Mouse (Mus musculus) stomach, embryonic 14.5 days (tissue): Measurements from ENCODE around the gene Sirpb1b. TPM values are rescaled to one million over a fixed set of nuclear protein-coding genes. Genes with fewer than 3 reads are reported as not detected.
"Not testable (repeated sequence)": the region's sequence is repeated elsewhere in the genome, so short reads cannot be mapped to it uniquely, and the experiment has no call there.

Experiments used
- ATAC-seq: fragments of 200-750 bp; cut with Nextera tagmentation; 2 replicates; pipeline ENCODE4 v1.8.0; 2017; ENCODE audit warnings: low read depth, moderate TSS enrichment; ENCODE audit not compliant: insufficient number of reproducible peaks, insufficient read depth, low FRiP score
- H3K27ac ChIP-seq: fragments of 300-500 bp; sonication (generic); 2 replicates; pipeline ENCODE4 v1.5.1; 2014; ENCODE audit warnings: mild to moderate bottlenecking, low read length, moderate library complexity, mixed read lengths
- H3K27me3 ChIP-seq: fragments of 300-500 bp; sonication (generic); 2 replicates; pipeline ENCODE4 v1.6.1; 2014; ENCODE audit warnings: low read length, control low read depth, mixed read lengths; ENCODE audit not compliant: control insufficient read depth, insufficient read depth
- H3K36me3 ChIP-seq: fragments of 300-500 bp; sonication (generic); 2 replicates; pipeline ENCODE4 v1.6.1; 2014; ENCODE audit warnings: mild to moderate bottlenecking, control low read depth, low read length, moderate library complexity, mixed read lengths; ENCODE audit not compliant: control insufficient read depth, insufficient read depth
- H3K4me1 ChIP-seq: fragments of 300-500 bp; sonication (generic); 2 replicates; pipeline ENCODE4 v1.6.1; 2014; ENCODE audit warnings: low read length, control low read depth, mixed read lengths; ENCODE audit not compliant: control insufficient read depth, insufficient read depth
- H3K4me2 ChIP-seq: fragments of 300-500 bp; sonication (generic); replicated peaks from 2 replicates; pipeline ENCODE4 v1.6.1; 2014; ENCODE audit warnings: low read depth, low read length, control low read depth
- H3K4me3 ChIP-seq: fragments of 300-500 bp; sonication (generic); 2 replicates; pipeline ENCODE4 v1.5.1; 2014; ENCODE audit warnings: low read depth, low read length, control low read depth
- H3K9ac ChIP-seq: fragments of 300-500 bp; sonication (generic); replicated peaks from 2 replicates; pipeline ENCODE4 v1.6.1; 2014; ENCODE audit warnings: low read depth, mild to moderate bottlenecking, control low read depth, low read length, moderate library complexity, mixed read lengths
- H3K9me3 ChIP-seq: fragments of 300-500 bp; sonication (generic); 2 replicates; pipeline ENCODE4 v1.6.1; 2016; ENCODE audit warnings: low read depth, low read length, control low read depth; ENCODE audit not compliant: control insufficient read depth
- WGBS: fragments of 180-500 bp; shearing (Covaris S2); extraction: QIAGEN DNeasy Blood & Tissue Kit; methylation state at CpG from one replicate; pipeline ENCODE4 v1.1.7; 2014; 5-methylcytosine and 5-hydroxymethylcytosine counted together
- polyA plus RNA-seq: library from polyadenylated mRNA; unstranded; fragments of >200 nt; fragmentation: Nextera tagmentation; extraction: Ambion mirVana; gene quantifications from 2 replicates; pipeline ENCODE4 v1.2.1, GENCODE M21; 2014

Sirpb1b gene
- polyA plus RNA-seq, 1 experiment from 2014 or later = not detected

DNA sequence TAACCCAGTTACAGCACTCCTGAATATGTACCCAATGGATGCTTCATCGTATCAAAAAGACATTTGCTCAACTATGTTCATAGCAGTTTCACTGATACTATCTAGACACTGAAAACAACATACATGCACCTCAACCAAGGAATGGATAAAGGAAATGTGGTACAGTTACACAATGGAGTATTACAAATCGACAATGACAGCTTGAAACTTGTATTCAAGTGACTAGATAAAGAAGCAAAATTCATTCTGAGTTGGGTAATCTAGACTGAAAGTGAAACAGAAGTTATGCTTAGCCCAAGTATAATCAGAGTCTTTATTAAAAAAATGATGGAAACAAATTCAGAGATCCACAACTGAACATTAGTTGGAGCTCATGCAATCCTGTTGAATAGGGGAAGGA, 100.0 kb downstream of the Sirpb1b start:
- H3K4me1 ChIP-seq, H3K4me3 ChIP-seq, H3K36me3 ChIP-seq, H3K27ac ChIP-seq, ATAC-seq, H3K4me2 ChIP-seq, H3K9ac ChIP-seq, H3K9me3 ChIP-seq, H3K27me3 ChIP-seq: not testable (repeated sequence)
- 88% methylated on average over 1 of the region's 2 CpGs for WGBS

GRCm38 (mm10) chr3:15470158-15470557, 104.7 kb downstream of the Sirpb1b start:
- H3K4me3 ChIP-seq, H3K4me1 ChIP-seq, H3K36me3 ChIP-seq, H3K27ac ChIP-seq, H3K9ac ChIP-seq, H3K4me2 ChIP-seq, H3K27me3 ChIP-seq, H3K9me3 ChIP-seq, ATAC-seq: not testable (repeated sequence)
- 90% methylated on average over 1 of the region's 3 CpGs for whole genome bisulfite sequencing

Other genes with a start within 250 kb of the Sirpb1b start
- gene Gm9733, start 242.8 kb downstream of the Sirpb1b start, polyA plus RNA-seq = not detected in 2 replicates
- not detected in 2 replicates for gene Sirpb1a, start 148.5 kb downstream of the Sirpb1b start, polyA plus RNA-seq